Comparison of ENCODE assay signal across 9 mouse cellular contexts in the genomic region with DNA sequence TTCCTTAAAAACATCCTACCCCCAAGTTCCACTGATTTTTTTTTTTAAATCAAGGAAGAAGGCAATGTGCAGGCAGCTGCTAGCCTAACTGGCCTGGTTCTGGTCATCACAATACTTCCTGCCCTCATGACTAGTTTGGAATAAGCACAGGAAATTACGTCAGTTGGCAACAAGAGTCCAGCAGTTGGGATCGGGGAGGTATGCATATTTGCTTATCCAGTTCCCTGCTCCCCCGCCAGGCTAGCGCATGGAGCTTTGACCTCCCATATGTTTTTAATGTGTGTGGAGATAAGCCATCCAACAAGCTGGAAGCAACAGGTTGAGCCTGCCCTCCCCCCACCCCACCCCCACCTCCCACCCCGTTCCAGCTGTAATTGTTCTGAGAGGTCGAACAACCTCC.
DNase-seq lines count a peak whose midpoint lies in the region; ATAC-seq lines count a peak whose summit lies in the region.
"Had no signal": no experiment of that assay in that cellular context is flagged by ENCODE, and none has a peak within 500 bp of the region (broad histone marks: within the 10 kb centered on the region; RNA-seq: fewer than 3 reads in every experiment).

No protein-coding gene starts in this region.

- H3K27ac ChIP-seq in limb, embryonic 13.5 days: no peak overlapping the region

- peaks cover 36% of the 10 kb centered on the region for H3K4me1 ChIP-seq in limb, embryonic 13.5 days

- 0 out of 2 replicates have a peak overlapping the region, but pooled peaks have one; percentile 19 for H3K4me2 ChIP-seq in limb, embryonic 13.5 days (replicated peaks)

- peak; percentile 46; the same call in 1 of the 2 replicates for ATAC-seq in limb, embryonic 13.5 days (ENCODE audit: low FRiP score, low read depth)
- no peak for ATAC-seq in monocyte, adult 5-6 weeks (replicated peaks; ENCODE audit: insufficient number of reproducible peaks, low FRiP score, low TSS enrichment, poor library complexity, severe bottlenecking)
- ATAC-seq: forebrain, embryonic 16.5 days had no signal

- 16% methylated on average over 6 of the region's 6 CpGs for WGBS in limb, embryonic 13.5 days

- peak; percentile 9 to 39 for DNase-seq in kidney, postnatal 4 days
- no peak for DNase-seq in kidney, adult 11 months
- peak; percentile 71 for DNase-seq in embryo, embryonic 10.5 days (ENCODE audit: low spot score)
- DNase-seq in heart, adult 18-20 months: peak; percentile 78 to 82
- DNase-seq in Muller cell, postnatal 12 days (ENCODE audit: inconsistent ontology term): no peak
- DNase-seq: midbrain, embryonic 14.5 days had no signal

- H3K27me3 ChIP-seq in limb, embryonic 13.5 days: no peaks in the 10 kb centered on the region

- no peak overlapping the region for H3K4me3 ChIP-seq in limb, embryonic 13.5 days

- no peaks in the 10 kb centered on the region for H3K9me3 ChIP-seq in limb, embryonic 13.5 days

- no peaks in the 10 kb centered on the region for H3K36me3 ChIP-seq in limb, embryonic 13.5 days

- H3K9ac ChIP-seq in limb, embryonic 13.5 days: no peak overlapping the region

Comparison
In these comparisons a context has a peak if more than half of its experiments do, and no peak if none do; other contexts are left out.
1. DNase-seq: peak in kidney, postnatal 4 days (2 of 2), embryo, embryonic 10.5 days (single experiment) and heart, adult 18-20 months (2 of 2); none in kidney, adult 11 months (single experiment) and Muller cell, postnatal 12 days (single experiment).